Mouse (Mus musculus) MEL (cell line): Measurements from ENCODE around the gene Gm26727. TPM values are rescaled to one million over a fixed set of nuclear protein-coding genes. Genes with fewer than 3 reads are reported as not detected.

ENCODE experiments used
- DNase-seq: peaks from one replicate; pipeline ENCODE4 v3.0.0; 2011; ENCODE audit warnings: low read depth, low spot score
- H3K27ac ChIP-seq: 2 replicates; pipeline ENCODE4 v1.5.1; 2012; ENCODE audit warnings: low read depth, mild to moderate bottlenecking, control low read depth, low read length, moderate library complexity; ENCODE audit not compliant: control insufficient read depth
- H3K27me3 ChIP-seq, 2 experiments: fragments of 150-350 bp in 1 of 2; sonication (generic) in 1 of 2; 2 replicates each; pipeline ENCODE4 v1.6.1; 2012; ENCODE audit warnings: low read length in 2 of 2, mild to moderate bottlenecking in 2 of 2, improper control_type of control experiment in 1 of 2, moderate library complexity in 1 of 2; ENCODE audit not compliant: insufficient read depth in 2 of 2, control insufficient read depth in 1 of 2
- H3K36me3 ChIP-seq, 2 experiments: 2 replicates each; pipeline ENCODE4 v1.6.1; 2012 to 2014; ENCODE audit warnings: low read length in 2 of 2, improper control_type of control experiment in 1 of 2, inconsistent platforms in 1 of 2, mild to moderate bottlenecking in 1 of 2; ENCODE audit not compliant: insufficient read depth in 2 of 2, control insufficient read depth in 1 of 2
- H3K4me1 ChIP-seq, 2 experiments: fragments of 150-350 bp in 1 of 2; sonication (generic) in 1 of 2; 2 replicates each; pipeline ENCODE4 v1.6.1; 2012; ENCODE audit warnings: low read length in 2 of 2, improper control_type of control experiment in 1 of 2, mild to moderate bottlenecking in 1 of 2; ENCODE audit not compliant: insufficient read depth in 2 of 2, control insufficient read depth in 1 of 2
- H3K4me3 ChIP-seq, 2 experiments: fragments of 150-350 bp in 1 of 2; sonication (generic) in 1 of 2; 2 replicates each; pipeline ENCODE4 v1.5.1; 2012; ENCODE audit warnings: low read depth in 2 of 2, low read length in 2 of 2, mild to moderate bottlenecking in 2 of 2, moderate library complexity in 2 of 2, control low read depth in 1 of 2, improper control_type of control experiment in 1 of 2; ENCODE audit not compliant: control insufficient read depth in 1 of 2, insufficient read depth in 1 of 2
- H3K79me2 ChIP-seq: 2 replicates; pipeline ENCODE4 v1.6.1; 2012; ENCODE audit warnings: mild to moderate bottlenecking, low read length, moderate library complexity; ENCODE audit not compliant: control insufficient read depth, poor library complexity, insufficient read depth
- H3K9ac ChIP-seq: 2 replicates; pipeline ENCODE4 v1.6.1; 2012; ENCODE audit warnings: low read depth, mild to moderate bottlenecking, control low read depth, low read length, moderate library complexity; ENCODE audit not compliant: control insufficient read depth, poor library complexity, severe bottlenecking
- H3K9me3 ChIP-seq: fragments of 150-350 bp; sonication (generic); replicated peaks from 2 replicates; pipeline ENCODE4 v1.6.1; 2012; ENCODE audit warnings: mild to moderate bottlenecking, low read length, improper control_type of control experiment, moderate library complexity; ENCODE audit not compliant: insufficient read depth
- BHLHE40 ChIP-seq: IDR thresholded peaks from 2 replicates; pipeline ENCODE4 v1.6.1; 2012; ENCODE audit warnings: low read depth, mild to moderate bottlenecking, inconsistent platforms, low read length, improper control_type of control experiment, borderline replicate concordance
- E2F4 ChIP-seq: IDR thresholded peaks from 2 replicates; pipeline ENCODE4 v1.6.1; 2011; ENCODE audit warnings: low read depth, low read length, improper control_type of control experiment, borderline replicate concordance
- EP300 ChIP-seq, 2 experiments: IDR thresholded peaks; 2 replicates each; pipeline ENCODE4 v1.6.1; 2011; ENCODE audit warnings: improper control_type of control experiment in 2 of 2, low read length in 2 of 2, low read depth in 1 of 2, mild to moderate bottlenecking in 1 of 2
- KAT2A ChIP-seq: conservative IDR thresholded peaks from 2 replicates; pipeline ENCODE4 v1.6.1; 2012; ENCODE audit warnings: low read depth, low read length, improper control_type of control experiment, inconsistent platforms
- MAFK ChIP-seq: IDR thresholded peaks from 2 replicates; pipeline ENCODE4 v1.6.1; 2011; ENCODE audit warnings: low read depth, mild to moderate bottlenecking, low read length, improper control_type of control experiment, borderline replicate concordance
- MAZ ChIP-seq: IDR thresholded peaks from 2 replicates; pipeline ENCODE4 v1.6.1; 2012; ENCODE audit warnings: low read depth, mild to moderate bottlenecking, inconsistent platforms, low read length, improper control_type of control experiment
- MEF2A ChIP-seq: IDR thresholded peaks from 2 replicates; pipeline ENCODE4 v1.6.1; 2014; ENCODE audit warnings: low read depth, mild to moderate bottlenecking, inconsistent platforms, low read length, improper control_type of control experiment; ENCODE audit not compliant: poor library complexity, insufficient replicate concordance, severe bottlenecking; ENCODE audit errors: extremely low read depth
- MYB ChIP-seq: IDR thresholded peaks from 2 replicates; pipeline ENCODE4 v1.6.1; 2011; ENCODE audit warnings: mild to moderate bottlenecking, low read depth, low read length, improper control_type of control experiment
- MYC ChIP-seq: IDR thresholded peaks from 2 replicates; pipeline ENCODE4 v1.6.1; 2011; ENCODE audit warnings: low read depth, mild to moderate bottlenecking, low read length, improper control_type of control experiment, moderate library complexity
- NELFE ChIP-seq: IDR thresholded peaks from 2 replicates; pipeline ENCODE4 v1.6.1; 2011; ENCODE audit warnings: low read depth, low read length, improper control_type of control experiment
- POLR2AphosphoS5 ChIP-seq: IDR thresholded peaks from 2 replicates; pipeline ENCODE4 v1.6.1; 2012; ENCODE audit warnings: low read depth, borderline replicate concordance, mild to moderate bottlenecking, inconsistent platforms, low read length, moderate library complexity, mixed read lengths
- TBP ChIP-seq: IDR thresholded peaks from 2 replicates; pipeline ENCODE4 v1.8.0; 2011; ENCODE audit warnings: low read depth, low read length, improper control_type of control experiment
- TCF12 ChIP-seq: IDR thresholded peaks from 2 replicates; pipeline ENCODE4 v1.6.1; 2014; ENCODE audit warnings: low read depth, mild to moderate bottlenecking, inconsistent platforms, low read length, improper control_type of control experiment, moderate library complexity
- UBTF ChIP-seq: IDR thresholded peaks from 2 replicates; pipeline ENCODE4 v1.6.1; 2012; ENCODE audit warnings: low read depth, mild to moderate bottlenecking, inconsistent platforms, low read length, improper control_type of control experiment, moderate library complexity, borderline replicate concordance; ENCODE audit not compliant: insufficient read depth
- USF1 ChIP-seq: IDR thresholded peaks from 2 replicates; pipeline ENCODE4 v1.6.1; 2014; ENCODE audit warnings: low read depth, mild to moderate bottlenecking, inconsistent platforms, low read length, improper control_type of control experiment, moderate library complexity
- ZC3H11A ChIP-seq: IDR thresholded peaks from 2 replicates; pipeline ENCODE4 v1.6.1; 2012; ENCODE audit warnings: low read depth, mild to moderate bottlenecking, inconsistent platforms, low read length, improper control_type of control experiment
- ZKSCAN1 ChIP-seq: IDR thresholded peaks from 2 replicates; pipeline ENCODE4 v1.6.1; 2012; ENCODE audit warnings: low read depth, mild to moderate bottlenecking, inconsistent platforms, low read length, improper control_type of control experiment, moderate library complexity
- ZNF384 ChIP-seq: IDR thresholded peaks from 2 replicates; pipeline ENCODE4 v1.6.1; 2012; ENCODE audit warnings: low read depth, mild to moderate bottlenecking, inconsistent platforms, low read length, improper control_type of control experiment
- polyA plus RNA-seq, 2 experiments: library from polyadenylated mRNA; stranded (reverse) in 1 of 2; unstranded in 1 of 2; fragments of >175 nt in 1 of 2; fragments of >200 nt in 1 of 2; gene quantifications; 2 replicates each; pipeline versions ENCODE4 v1.2.1 to v1.2.4; 2012; ENCODE audit warnings: low replicate concordance in 2 of 2, low read depth in 1 of 2; ENCODE audit not compliant: insufficient read length in 2 of 2, insufficient read depth in 1 of 2, missing spikeins in 1 of 2
- total RNA-seq: library from RNA; depleted of rRNA; stranded (reverse); fragments of 300-350 nt; gene quantifications from 2 replicates; pipeline ENCODE4 v1.2.3, GENCODE M21; 2012

The Gm26727 gene
- total and polyA plus RNA-seq, 3 experiments = not detected

DNA sequence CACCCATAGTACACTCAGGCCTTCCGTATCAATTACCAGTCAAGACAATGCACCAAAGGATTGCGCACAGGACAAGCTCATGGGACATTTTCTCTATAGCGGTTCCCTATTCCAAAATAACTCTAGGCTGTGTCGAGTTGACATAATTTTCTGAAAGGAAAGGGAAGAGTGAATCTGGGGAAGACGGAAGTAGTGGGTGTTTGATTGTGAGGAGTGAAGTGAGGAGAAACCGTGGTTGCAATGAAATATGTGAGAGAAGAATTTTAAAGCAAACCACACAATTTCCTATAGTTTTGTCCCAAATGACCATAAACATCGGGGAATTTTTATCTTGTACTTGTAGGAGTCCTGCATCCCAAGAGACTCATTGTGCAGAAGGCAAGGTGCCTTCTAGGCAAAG lies 34.1 kb upstream of the Gm26727 start:
- Histone ChIP-seq H3K9ac (no peak overlapping the region), H3K36me3 (no peaks in the 10 kb centered on the region), H3K4me3 (no peak overlapping the region), H3K79me2 (no peaks in the 10 kb centered on the region), H3K4me1 (no peaks in the 10 kb centered on the region), H3K9me3 (no peaks in the 10 kb centered on the region), H3K27ac (no peak overlapping the region), H3K27me3 (no peaks in the 10 kb centered on the region)
- no peak for DNase-seq
- TF ChIP-seq ZNF384 (no peak), TBP (no peak), BHLHE40 (no peak), MAZ (no peak), MAFK (no peak), MYB (no peak), UBTF (no peak), NELFE (no peak), ZC3H11A (no peak)

GRCm38 (mm10) chr2:67460857-67461256 lies 27.9 kb upstream of the Gm26727 start:
- no peak overlapping the region for H3K27ac ChIP-seq
- H3K9ac ChIP-seq = no peak overlapping the region
- H3K4me1 ChIP-seq = no peaks in the 10 kb centered on the region
- H3K4me3 ChIP-seq = no peak overlapping the region
- no peaks in the 10 kb centered on the region for H3K36me3 ChIP-seq
- H3K27me3 ChIP-seq = no peaks in the 10 kb centered on the region
- TF ChIP-seq EP300 (IDR thresholded peaks at IDR 0.05; ENCODE audit: low read depth in 1 of 2, low read length in 2 of 2) (peak in 1 of 2 experiments; percentile 21; a peak in 2 of 4 replicates), MYC (no peak), TCF12 (peak; percentile 79)
- TF ChIP-seq, all 39 proteins: peak for 2
- DNase-seq = peak; percentile 5
- H3K79me2 ChIP-seq = no peaks in the 10 kb centered on the region
- no peaks in the 10 kb centered on the region for H3K9me3 ChIP-seq

DNA sequence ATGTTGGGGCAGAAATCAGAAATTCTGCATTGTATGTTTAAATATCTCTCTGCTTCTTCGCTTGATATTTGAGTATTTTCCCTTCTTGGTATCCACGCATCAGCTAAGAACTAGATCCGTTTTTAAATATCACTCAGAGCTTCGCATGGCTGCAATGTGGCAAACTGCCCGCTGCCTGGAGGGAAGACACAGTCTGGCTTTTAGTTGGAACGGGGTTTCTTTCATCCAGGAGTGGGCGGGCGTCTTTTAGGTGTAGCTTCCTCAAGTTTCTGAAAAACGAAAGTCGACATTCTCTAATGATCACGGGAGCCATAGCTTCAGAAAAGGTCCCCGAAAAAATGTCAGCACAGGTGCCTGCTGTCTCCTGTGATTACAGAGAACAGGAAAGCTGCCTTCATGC lies 14.2 kb upstream of the Gm26727 start:
- no peak overlapping the region for H3K27ac ChIP-seq
- peak overlapping the region; percentile 2 to 15; a peak in 1 of 4 replicates for H3K4me3 ChIP-seq
- no peaks in the 10 kb centered on the region for H3K9me3 ChIP-seq
- no peak overlapping the region for H3K9ac ChIP-seq
- TF ChIP-seq USF1 = no peak
- no peak for TF ChIP-seq E2F4
- no peak for TF ChIP-seq ZC3H11A
- no peak for TF ChIP-seq EP300 (IDR thresholded peaks at IDR 0.05; ENCODE audit: low read depth in 1 of 2, low read length in 2 of 2)
- TF ChIP-seq ZKSCAN1 = no peak
- TF ChIP-seq MEF2A = no peak
- no peak for TF ChIP-seq MAFK
- no peak for TF ChIP-seq KAT2A
- no peak for TF ChIP-seq POLR2AphosphoS5
- H3K27me3 ChIP-seq = no peaks in the 10 kb centered on the region
- no peaks in the 10 kb centered on the region for H3K36me3 ChIP-seq
- H3K4me1 ChIP-seq = no peaks in the 10 kb centered on the region
- H3K79me2 ChIP-seq = no peaks in the 10 kb centered on the region
- no peak for DNase-seq
